Mouse (Mus musculus) hindbrain, embryonic 11.5 days (tissue): ENCODE measurements around the gene Pax5. TPM values are rescaled to one million over a fixed set of nuclear protein-coding genes. Genes with fewer than 3 reads are reported as not detected.
A peak's percentile ranks its signal among the peaks of the same experiment; 100 is the strongest.

ENCODE experiments used
- ATAC-seq: fragments of 200-750 bp; cut with Nextera tagmentation; 2 replicates; pipeline ENCODE4 v1.8.0; 2017; ENCODE audit warnings: mild to moderate bottlenecking, moderate TSS enrichment, moderate library complexity; ENCODE audit not compliant: low FRiP score
- DNase-seq: peaks from one replicate; pipeline ENCODE4 v3.0.0-alpha.2; 2015; ENCODE audit warnings: low spot score
- H3K27ac ChIP-seq: fragments of 300-500 bp; sonication (generic); 2 replicates; pipeline ENCODE4 v1.5.1; 2014; ENCODE audit warnings: mild to moderate bottlenecking, low read depth, low read length
- H3K27me3 ChIP-seq: fragments of 300-500 bp; sonication (generic); 2 replicates; pipeline ENCODE4 v1.6.1; 2014; ENCODE audit warnings: mild to moderate bottlenecking, low read length, moderate library complexity, mixed read lengths; ENCODE audit not compliant: control insufficient read depth, insufficient read depth
- H3K36me3 ChIP-seq: fragments of 300-500 bp; sonication (generic); 2 replicates; pipeline ENCODE4 v1.6.1; 2014; ENCODE audit warnings: mild to moderate bottlenecking, low read length, moderate library complexity, mixed read lengths; ENCODE audit not compliant: control insufficient read depth, insufficient read depth
- H3K4me1 ChIP-seq: fragments of 300-500 bp; sonication (generic); replicated peaks from 2 replicates; pipeline ENCODE4 v1.6.1; 2014; ENCODE audit warnings: low read length, mixed read lengths; ENCODE audit not compliant: control insufficient read depth, insufficient read depth
- H3K4me2 ChIP-seq: fragments of 300-500 bp; sonication (generic); replicated peaks from 2 replicates; pipeline ENCODE4 v1.6.1; 2014; ENCODE audit warnings: mild to moderate bottlenecking, low read depth, low read length
- H3K4me3 ChIP-seq: fragments of 300-500 bp; sonication (generic); 2 replicates; pipeline ENCODE4 v1.5.1; 2014; ENCODE audit warnings: low read depth, low read length
- H3K9ac ChIP-seq: fragments of 300-500 bp; sonication (generic); 2 replicates; pipeline ENCODE4 v1.6.1; 2014; ENCODE audit warnings: low read depth, low read length
- H3K9me3 ChIP-seq: fragments of 300-500 bp; sonication (generic); 2 replicates; pipeline ENCODE4 v1.6.1; 2016; ENCODE audit warnings: low read length; ENCODE audit not compliant: control insufficient read depth
- WGBS: fragments of 180-500 bp; shearing (Covaris S2); extraction: QIAGEN DNeasy Blood & Tissue Kit; methylation state at CpG from one replicate; pipeline ENCODE4 v1.1.7; 2014; 5-methylcytosine and 5-hydroxymethylcytosine counted together
- polyA plus RNA-seq: library from polyadenylated mRNA; unstranded; fragments of >200 nt; fragmentation: Nextera tagmentation; extraction: Ambion mirVana; gene quantifications from 2 replicates; pipeline ENCODE4 v1.2.1, GENCODE M21; 2014

Gene Pax5
- polyA plus RNA-seq, 1 experiment from 2014 or later, result 4.8 TPM

DNA sequence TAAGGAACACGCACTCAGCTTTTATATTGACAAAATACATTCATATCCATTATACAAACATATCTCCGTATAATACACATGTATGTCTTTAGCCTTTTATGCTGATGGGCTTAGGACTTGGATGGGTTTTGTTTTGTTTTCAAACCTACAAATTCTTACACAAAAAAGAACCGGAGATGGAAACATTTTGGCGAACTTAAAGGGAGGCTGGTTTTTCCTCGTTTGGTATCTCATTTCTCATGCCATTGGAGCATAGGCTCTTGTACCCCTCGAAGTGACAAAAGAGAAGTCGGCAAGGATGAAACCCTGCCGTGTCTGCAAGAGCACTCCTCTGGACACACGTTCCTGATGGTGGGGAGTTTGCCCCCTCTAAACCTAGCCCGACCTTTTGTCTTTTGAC is 6.1 kb upstream of the Pax5 start:
- peak; percentile 42 for DNase-seq

DNA sequence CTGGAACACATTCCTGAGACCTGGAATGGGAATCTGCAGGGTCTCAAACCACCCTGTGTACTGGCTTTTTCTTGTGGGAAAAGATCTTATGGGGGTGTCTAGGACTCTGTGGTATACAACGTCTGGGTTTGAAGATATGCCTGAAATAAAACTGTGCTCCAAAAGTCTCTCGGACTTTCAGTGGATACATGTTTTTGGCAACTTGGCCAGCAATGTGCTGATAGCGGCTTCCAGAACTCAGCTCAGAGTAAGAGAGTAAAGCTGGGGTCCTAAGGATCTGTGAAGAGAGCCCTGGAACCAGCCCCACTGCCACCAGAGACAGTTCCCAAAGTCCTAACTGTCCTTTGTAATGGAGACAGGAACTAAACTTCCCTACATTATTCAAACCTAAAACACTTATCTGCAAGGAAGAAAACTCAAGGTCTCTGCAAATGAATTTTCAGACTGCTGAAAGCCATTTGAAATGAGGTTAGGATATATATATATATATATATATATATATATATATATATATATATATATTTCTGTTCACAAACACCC is 5.4 kb upstream of the Pax5 start:
- 7% methylated on average over 3 of the region's 3 CpGs for WGBS
- Histone ChIP-seq H3K4me1 (peaks cover 6% of the 10 kb centered on the region; the same call in 1 of the 2 replicates), H3K4me2 (no peak overlapping the region), H3K9ac (no peak overlapping the region), H3K27me3 (peaks cover 51% of the 10 kb centered on the region), H3K36me3 (no peaks in the 10 kb centered on the region), H3K27ac (no peak overlapping the region), H3K9me3 (no peaks in the 10 kb centered on the region), H3K4me3 (no peak overlapping the region)
- ATAC-seq (no peak), DNase-seq (peak; percentile 41)

More for the DNA sequence above, 6.1 kb upstream of the Pax5 start:
- no peak for ATAC-seq
- H3K27me3 ChIP-seq, result peaks cover 44% of the 10 kb centered on the region
- no peak overlapping the region for H3K27ac ChIP-seq
- H3K9me3 ChIP-seq, result no peaks in the 10 kb centered on the region
- no peaks in the 10 kb centered on the region for H3K36me3 ChIP-seq
- peaks cover 6% of the 10 kb centered on the region; the same call in 1 of the 2 replicates for H3K4me1 ChIP-seq
- no peak overlapping the region for H3K4me2 ChIP-seq
- H3K9ac ChIP-seq, result no peak overlapping the region
- 3% methylated on average over 10 of the region's 10 CpGs for WGBS
- no peak overlapping the region for H3K4me3 ChIP-seq

DNA sequence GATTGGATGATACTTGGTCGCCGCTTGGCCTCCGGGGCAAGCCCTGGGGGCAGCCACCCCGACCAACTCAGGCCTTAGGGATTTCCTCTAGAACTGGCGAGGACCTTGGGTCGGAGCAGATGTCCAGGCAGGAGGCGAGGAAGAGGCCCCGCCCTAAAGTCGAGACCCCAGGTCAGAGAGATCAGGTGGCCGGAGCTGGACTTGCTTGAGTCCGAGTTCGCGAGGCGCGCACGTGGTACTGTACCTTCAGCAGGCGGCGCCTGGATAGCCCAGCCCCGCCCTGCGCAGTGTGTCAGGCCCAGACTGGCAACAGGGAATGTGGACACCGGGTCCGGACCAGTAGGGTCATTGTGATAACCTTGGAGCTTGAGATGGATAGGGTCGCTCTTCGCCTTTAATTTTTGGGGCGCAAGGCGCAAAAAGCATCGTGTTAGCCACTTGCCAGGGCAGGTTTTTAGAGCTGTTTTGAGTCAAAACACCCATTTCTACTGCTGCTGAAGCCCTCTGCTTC is 3.9 kb upstream of the Pax5 start:
- H3K4me3 ChIP-seq, result peak overlapping the region; percentile 24
- ATAC-seq, result no peak
- H3K9ac ChIP-seq, result 0 out of 2 replicates have a peak overlapping the region, but pooled peaks have one; percentile 16

DNA sequence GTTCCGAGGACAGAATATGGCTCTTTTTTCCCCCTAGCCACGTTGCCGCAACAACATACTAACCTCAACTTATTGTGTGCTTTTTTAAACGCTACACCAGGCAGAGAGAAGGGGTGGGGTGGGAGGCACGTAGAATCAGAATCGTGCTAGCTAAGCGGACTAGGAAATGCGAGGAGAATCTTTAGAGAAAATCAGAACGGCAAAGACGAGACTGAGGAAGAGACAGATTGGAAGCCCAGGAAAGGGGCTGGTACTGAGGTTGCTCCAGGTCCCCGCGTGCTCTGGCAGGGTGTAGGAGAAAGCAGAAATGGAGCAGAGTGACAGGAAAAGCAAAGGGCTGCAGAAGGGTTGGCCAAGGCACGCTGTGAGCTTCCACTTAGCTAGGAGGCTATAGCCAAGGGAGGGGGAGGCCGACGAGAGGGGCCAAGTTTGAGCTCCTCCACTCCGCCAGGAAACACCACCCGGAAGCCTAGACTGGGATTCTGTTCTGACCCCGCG is 3.3 kb upstream of the Pax5 start:
- Histone ChIP-seq H3K4me3 (peak overlapping the region; percentile 24), H3K36me3 (no peaks in the 10 kb centered on the region), H3K9ac (peak overlapping the region; percentile 16; the same call in 1 of the 2 replicates), H3K4me2 (peak overlapping the region; percentile 38), H3K27me3 (peaks cover 69% of the 10 kb centered on the region), H3K27ac (no peak overlapping the region), H3K9me3 (no peaks in the 10 kb centered on the region), H3K4me1 (peaks cover 6% of the 10 kb centered on the region; the same call in 1 of the 2 replicates)
- ATAC-seq (no peak), DNase-seq (no peak)
- under 1% methylated on average over 19 of the region's 19 CpGs for WGBS

More for the DNA sequence above, 3.9 kb upstream of the Pax5 start:
- Histone ChIP-seq H3K36me3 (no peaks in the 10 kb centered on the region), H3K27me3 (peaks cover 63% of the 10 kb centered on the region), H3K9me3 (no peaks in the 10 kb centered on the region), H3K4me2 (peak overlapping the region; percentile 38), H3K27ac (no peak overlapping the region), H3K4me1 (peaks cover 6% of the 10 kb centered on the region; the same call in 1 of the 2 replicates)
- WGBS, result under 1% methylated on average over 27 of the region's 27 CpGs
- DNase-seq, result peak; percentile 58

DNA sequence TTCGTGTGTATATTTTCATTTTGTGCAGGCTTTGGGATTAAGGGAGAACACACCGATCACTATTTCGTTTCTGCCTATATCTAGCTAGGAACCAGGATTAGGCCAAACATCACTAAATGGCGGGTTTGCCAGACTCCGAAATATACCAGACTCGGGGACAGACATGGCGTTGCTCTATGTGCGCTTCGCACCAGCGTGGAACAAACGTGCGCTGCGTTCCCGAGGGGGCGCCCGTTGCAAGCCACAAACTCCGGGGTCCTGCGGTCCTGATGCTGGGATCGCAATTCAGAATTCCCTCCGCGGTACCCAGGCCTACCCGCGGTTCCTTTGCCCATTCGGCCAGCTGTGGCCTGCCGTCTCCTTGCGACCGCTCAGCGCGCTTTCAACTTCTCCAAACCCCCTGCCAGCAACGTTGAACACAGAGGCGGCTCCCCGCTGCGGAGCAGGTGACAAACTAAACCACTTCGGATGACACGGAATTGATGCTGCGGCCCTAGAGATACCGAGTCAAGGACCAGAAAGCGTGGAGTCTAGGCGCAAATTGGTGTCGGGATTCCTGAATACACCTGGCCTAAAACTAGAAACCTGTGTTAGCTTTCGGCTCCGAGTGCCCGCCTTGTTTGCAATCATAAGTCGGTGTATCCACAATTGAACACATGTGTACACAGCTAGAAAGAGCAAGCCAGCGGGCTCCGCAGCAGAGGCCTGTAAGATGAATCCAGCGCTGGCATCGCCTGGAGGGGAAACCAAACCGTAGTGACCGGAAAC is 2.7 kb upstream of the Pax5 start:
- H3K9ac ChIP-seq, result peak overlapping the region; percentile 16; the same call in 1 of the 2 replicates
- H3K4me2 ChIP-seq, result peak overlapping the region; percentile 38
- peaks cover 6% of the 10 kb centered on the region; the same call in 1 of the 2 replicates for H3K4me1 ChIP-seq
- DNase-seq, result peak; percentile 72
- no peak overlapping the region for H3K27ac ChIP-seq
- H3K9me3 ChIP-seq, result no peaks in the 10 kb centered on the region
- ATAC-seq, result no peak
- H3K36me3 ChIP-seq, result no peaks in the 10 kb centered on the region
- peak overlapping the region; percentile 24 for H3K4me3 ChIP-seq
- H3K27me3 ChIP-seq, result peaks cover 73% of the 10 kb centered on the region
- 1% methylated on average over 50 of the region's 50 CpGs for WGBS

DNA sequence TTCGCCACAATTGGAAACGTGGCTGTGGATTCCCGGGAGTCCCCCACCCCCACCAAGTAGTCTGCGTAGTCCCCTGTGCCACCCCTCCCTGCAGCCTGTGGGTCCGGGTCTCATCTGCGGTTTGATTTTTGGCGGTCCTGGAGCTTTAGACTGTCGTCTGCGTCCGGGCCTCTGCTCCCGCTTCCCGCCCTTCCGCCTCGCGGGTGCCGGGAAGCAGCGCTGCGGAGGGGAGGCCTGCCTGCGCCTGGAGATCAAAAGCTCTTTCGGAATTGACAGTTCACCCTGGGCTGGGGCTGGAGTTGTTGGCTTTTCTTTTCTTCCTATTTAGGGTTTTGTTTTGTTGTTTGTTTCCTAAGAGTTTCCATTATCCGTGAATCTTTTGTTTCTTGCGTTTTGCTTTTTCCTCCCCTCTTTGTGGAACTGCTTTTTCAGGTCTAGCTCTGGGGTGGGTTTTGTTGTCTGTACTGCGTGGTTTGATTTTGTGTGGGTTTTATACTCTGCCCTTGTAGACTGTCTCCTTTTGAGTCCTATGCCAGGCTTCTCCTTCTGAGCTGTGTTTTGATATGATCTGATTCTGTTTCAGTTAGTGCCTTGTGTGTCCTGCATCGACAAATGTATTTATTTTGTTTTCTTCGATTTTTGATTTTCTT is 1.9 kb upstream of the Pax5 start:
- peaks cover 73% of the 10 kb centered on the region for H3K27me3 ChIP-seq
- WGBS, result under 1% methylated on average over 25 of the region's 25 CpGs
- peak overlapping the region; percentile 38 for H3K4me2 ChIP-seq
- no peaks in the 10 kb centered on the region for H3K36me3 ChIP-seq
- H3K4me1 ChIP-seq, result peaks cover 6% of the 10 kb centered on the region; the same call in 1 of the 2 replicates
- no peak overlapping the region for H3K27ac ChIP-seq
- peak; percentile 74 for DNase-seq
- peak overlapping the region; percentile 24 for H3K4me3 ChIP-seq
- H3K9ac ChIP-seq, result peak overlapping the region; percentile 27; the same call in 1 of the 2 replicates
- H3K9me3 ChIP-seq, result no peaks in the 10 kb centered on the region
- ATAC-seq, result no peak

DNA sequence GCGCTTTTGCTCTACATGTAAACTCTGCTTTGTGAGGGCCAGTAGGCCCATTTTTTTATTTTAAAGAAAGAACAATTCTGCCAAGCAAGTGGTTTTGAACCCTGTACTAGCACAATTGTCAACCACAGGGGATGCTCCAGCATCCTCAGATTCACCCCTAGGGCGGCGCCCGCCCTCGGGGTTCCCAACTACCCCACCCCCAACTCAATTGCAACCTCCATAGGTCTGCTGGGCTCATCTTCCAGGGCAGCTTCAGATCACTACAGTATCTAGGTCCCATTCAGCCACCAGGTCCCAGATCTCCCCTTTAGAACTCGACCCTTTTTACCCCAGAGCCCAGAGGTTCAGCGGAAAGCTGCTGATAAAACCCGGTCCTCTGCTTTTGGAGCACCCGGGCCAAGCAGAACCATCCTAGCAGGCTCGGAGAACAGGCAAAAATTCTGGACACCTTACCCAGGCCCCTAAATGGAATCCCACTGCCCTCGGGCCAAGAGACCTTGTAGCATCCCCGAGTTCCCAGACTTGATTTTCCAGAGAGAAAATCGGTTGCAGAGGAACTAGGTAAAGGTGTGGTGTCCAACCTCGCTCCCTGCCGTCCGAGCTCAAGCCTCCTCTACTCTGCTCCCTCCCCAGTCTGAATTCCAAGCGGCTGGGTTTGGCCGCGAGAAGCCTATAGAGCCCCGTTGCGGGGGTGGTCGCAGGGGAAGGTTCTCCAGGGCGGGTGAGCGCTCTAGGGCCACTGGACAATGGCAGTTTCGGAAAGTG is 1.0 kb upstream of the Pax5 start:
- Histone ChIP-seq H3K4me1 (peaks cover 6% of the 10 kb centered on the region; the same call in 1 of the 2 replicates), H3K4me3 (peak overlapping the region; percentile 20), H3K27me3 (peaks cover 75% of the 10 kb centered on the region), H3K9ac (no peak overlapping the region), H3K4me2 (peak overlapping the region; percentile 38), H3K36me3 (no peaks in the 10 kb centered on the region), H3K9me3 (no peaks in the 10 kb centered on the region), H3K27ac (no peak overlapping the region)
- ATAC-seq, result no peak
- DNase-seq, result peak; percentile 62
- WGBS, result 2% methylated on average over 25 of the region's 25 CpGs

DNA sequence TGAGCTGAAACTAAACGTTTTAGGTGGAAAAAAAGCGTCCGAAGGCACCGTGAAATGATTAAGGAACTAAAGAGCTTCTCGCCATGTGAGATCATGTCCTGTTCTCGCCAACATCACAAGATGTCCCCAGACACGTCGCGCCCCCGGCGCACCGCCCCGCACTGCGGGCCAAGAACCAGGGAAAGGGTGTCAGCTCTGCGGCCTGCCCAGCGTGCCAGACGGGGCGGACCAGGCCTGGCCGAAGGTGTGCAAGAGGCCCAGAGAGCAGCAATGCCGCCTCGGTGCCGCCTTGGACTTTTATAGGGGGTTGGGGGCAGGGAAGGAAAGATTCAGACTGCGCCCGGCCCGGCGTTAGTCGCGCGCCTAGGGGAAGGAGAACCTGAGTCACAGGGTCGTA is 412 bp upstream of the Pax5 start:
- Histone ChIP-seq H3K4me2 (no peak overlapping the region; the same call in 1 of the 2 replicates), H3K4me1 (peaks cover 6% of the 10 kb centered on the region; the same call in 1 of the 2 replicates), H3K9me3 (no peaks in the 10 kb centered on the region), H3K36me3 (no peaks in the 10 kb centered on the region), H3K27me3 (peaks cover 80% of the 10 kb centered on the region), H3K27ac (no peak overlapping the region), H3K4me3 (no peak overlapping the region), H3K9ac (no peak overlapping the region)
- 1% methylated on average over 30 of the region's 30 CpGs for WGBS
- DNase-seq (no peak), ATAC-seq (no peak)
